Mouse (Mus musculus): ENCODE measurements around the gene Mthfd1l.

DNA sequence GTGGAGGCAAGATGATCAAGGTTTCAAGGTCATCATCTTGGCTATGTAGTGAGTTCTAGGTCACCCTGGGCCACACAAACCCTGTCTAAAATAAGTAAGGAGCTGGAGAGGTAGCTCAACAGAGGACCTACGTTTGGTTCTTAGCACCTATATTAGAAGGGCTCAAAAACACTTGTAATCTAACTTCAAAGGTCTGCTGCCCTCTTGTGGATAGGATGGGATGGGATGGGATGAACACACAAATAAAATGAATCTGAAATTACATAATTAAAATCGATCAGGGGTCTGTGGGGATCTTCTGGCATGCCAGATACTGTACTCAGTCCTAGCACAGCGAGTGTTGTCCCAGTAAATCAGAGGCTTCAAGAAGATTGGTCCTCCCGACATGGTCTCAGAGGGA, 178.2 kb downstream of the Mthfd1l start:
- peak; percentile 43 for TF ChIP-seq CTCF (conservative IDR thresholded peaks at IDR 0.05; ENCODE audit: low read length)
- TF ChIP-seq POU5F1 (IDR thresholded peaks at IDR 0.05; ENCODE audit: borderline replicate concordance, low read length): no peak
